Mouse (Mus musculus) heart, postnatal 0 days (tissue): ENCODE results near the gene Abca6. TPM values are rescaled to one million over a fixed set of nuclear protein-coding genes. Genes with fewer than 3 reads are reported as not detected.

Experiments
- ATAC-seq: fragments of 200-750 bp; cut with Nextera tagmentation; 2 replicates; pipeline ENCODE4 v1.8.0; 2017; ENCODE audit warnings: low read depth, moderate number of reproducible peaks, moderate library complexity; ENCODE audit not compliant: insufficient read depth
- DNase-seq: peaks from one replicate; pipeline ENCODE4 v3.0.0-alpha.2; 2016; ENCODE audit warnings: low spot score
- H3K27ac ChIP-seq: fragments of 300-500 bp; sonication (generic); 2 replicates; pipeline ENCODE4 v1.5.1; 2014; ENCODE audit warnings: low read depth, mild to moderate bottlenecking
- H3K27me3 ChIP-seq: fragments of 300-500 bp; sonication (generic); 2 replicates; pipeline ENCODE4 v1.6.1; 2014; ENCODE audit warnings: low read length, mixed read lengths; ENCODE audit not compliant: control insufficient read depth, insufficient read depth
- H3K36me3 ChIP-seq: fragments of 300-500 bp; sonication (generic); replicated peaks from 2 replicates; pipeline ENCODE4 v1.6.1; 2014; ENCODE audit warnings: low read length, mixed read lengths; ENCODE audit not compliant: control insufficient read depth, insufficient read depth
- H3K4me1 ChIP-seq: fragments of 300-500 bp; sonication (generic); 2 replicates; pipeline ENCODE4 v1.6.1; 2014; ENCODE audit warnings: antibody characterized with exemption; ENCODE audit not compliant: control insufficient read depth, insufficient read depth
- H3K4me2 ChIP-seq: fragments of 300-500 bp; sonication (generic); 2 replicates; pipeline ENCODE4 v1.6.1; 2014; ENCODE audit warnings: low read depth, mild to moderate bottlenecking, low read length, moderate library complexity
- H3K4me3 ChIP-seq: fragments of 300-500 bp; sonication (generic); 2 replicates; pipeline ENCODE4 v1.5.1; 2014; ENCODE audit warnings: low read depth, low read length
- H3K9ac ChIP-seq: fragments of 300-500 bp; sonication (generic); replicated peaks from 2 replicates; pipeline ENCODE4 v1.6.1; 2014; ENCODE audit warnings: low read depth, low read length, mixed read lengths
- H3K9me3 ChIP-seq: fragments of 300-500 bp; sonication (generic); replicated peaks from 2 replicates; pipeline ENCODE4 v1.6.1; 2016; ENCODE audit warnings: low read length; ENCODE audit not compliant: control insufficient read depth
- CTCF ChIP-seq: IDR thresholded peaks from 2 replicates; pipeline ENCODE4 v1.5.1; 2016; ENCODE audit warnings: antibody characterized with exemption, control low read depth, low read depth
- EP300 ChIP-seq: IDR thresholded peaks from 2 replicates; pipeline ENCODE4 v1.6.1; 2016; ENCODE audit warnings: antibody characterized with exemption, low read depth
- WGBS: fragments of 180-500 bp; shearing (Covaris S2); extraction: QIAGEN DNeasy Blood & Tissue Kit; methylation state at CpG from one replicate; pipeline ENCODE4 v1.1.7; 2014; 5-methylcytosine and 5-hydroxymethylcytosine counted together
- polyA plus RNA-seq: library from polyadenylated mRNA; unstranded; fragments of >200 nt; fragmentation: Nextera tagmentation; extraction: Ambion mirVana; gene quantifications from 2 replicates; pipeline ENCODE4 v1.2.1, GENCODE M21; 2015
- total RNA-seq: library from RNA; depleted of rRNA; stranded (reverse); fragments of >200 nt; gene quantifications from 2 replicates; pipeline ENCODE4 v1.2.3, GENCODE M21; 2014; ENCODE audit warnings: low replicate concordance; rRNA removed

Abca6 gene
- 2.7 and 3.8 TPM in 2 replicates for total RNA-seq
- polyA plus RNA-seq, result 1.8 and 2.3 TPM in 2 replicates

- WGBS, result 26% methylated on average over 8 of the region's 8 CpGs
- H3K27ac ChIP-seq, result peak within 1 kb of the TSS; percentile 20; the same call in 1 of the 2 replicates
- H3K27me3 ChIP-seq, result no peaks in the 10 kb centered on the region
- ATAC-seq (0 out of 2 replicates have a peak, but pooled peaks have one; percentile 39), DNase-seq (peak; percentile 10)
- no peak within 1 kb of the TSS for H3K9ac ChIP-seq
- H3K36me3 ChIP-seq, result no peaks in the 10 kb centered on the region
- H3K9me3 ChIP-seq, result no peaks in the 10 kb centered on the region
- peak within 1 kb of the TSS; percentile 51 for H3K4me2 ChIP-seq
- H3K4me3 ChIP-seq, result peak within 1 kb of the TSS; percentile 29
- no peak for TF ChIP-seq CTCF
- H3K4me1 ChIP-seq, result no peaks in the 10 kb centered on the region
These were observed at the start of gene Abca6 for GRCm38 (mm10) chr11:110251534-110251933. Abca6 (minus strand) TSS chr11:110251776.

- Histone ChIP-seq H3K27ac (no peak overlapping the region), H3K9ac (no peak overlapping the region), H3K36me3 (peaks cover 11% of the 10 kb centered on the region; the same call in 1 of the 2 replicates), H3K9me3 (no peaks in the 10 kb centered on the region), H3K27me3 (no peaks in the 10 kb centered on the region), H3K4me3 (no peak overlapping the region), H3K4me1 (no peaks in the 10 kb centered on the region), H3K4me2 (no peak overlapping the region)
- ATAC-seq, result no peak
- TF ChIP-seq EP300 (no peak), CTCF (no peak)
- 82% methylated on average over 13 of the region's 13 CpGs for whole genome bisulfite sequencing
- DNase-seq, result no peak
These were observed 46.4 kb upstream of the Abca6 start for GRCm38 (mm10) chr11:110297917-110298533.

GRCm38 (mm10) chr11:110290586-110290985 lies 39.0 kb upstream of the Abca6 start:
- ATAC-seq, result no peak
- H3K27ac ChIP-seq, result no peak overlapping the region
- TF ChIP-seq CTCF, result no peak
- no peak for TF ChIP-seq EP300
- H3K27me3 ChIP-seq, result no peaks in the 10 kb centered on the region
- no peaks in the 10 kb centered on the region for H3K4me1 ChIP-seq
- 71% methylated on average over 2 of the region's 2 CpGs for WGBS
- H3K4me3 ChIP-seq, result no peak overlapping the region
- no peak overlapping the region for H3K9ac ChIP-seq
- H3K9me3 ChIP-seq, result no peaks in the 10 kb centered on the region
- H3K4me2 ChIP-seq, result no peak overlapping the region
- H3K36me3 ChIP-seq, result no peaks in the 10 kb centered on the region
- no peak for DNase-seq

- no peaks in the 10 kb centered on the region for H3K27me3 ChIP-seq
- no peaks in the 10 kb centered on the region for H3K9me3 ChIP-seq
- H3K9ac ChIP-seq, result no peak overlapping the region
- ATAC-seq, result no peak
- H3K4me2 ChIP-seq, result no peak overlapping the region
- H3K4me3 ChIP-seq, result no peak overlapping the region
- H3K4me1 ChIP-seq, result no peaks in the 10 kb centered on the region
- TF ChIP-seq CTCF (no peak), EP300 (no peak)
- H3K36me3 ChIP-seq, result no peaks in the 10 kb centered on the region
- no peak for DNase-seq
- WGBS, result 84% methylated on average over 3 of the region's 3 CpGs
- no peak overlapping the region for H3K27ac ChIP-seq
These were observed 36.8 kb upstream of the Abca6 start for GRCm38 (mm10) chr11:110288423-110288822.

GRCm38 (mm10) chr11:110287694-110288093 lies 36.1 kb upstream of the Abca6 start:
- TF ChIP-seq CTCF (no peak), EP300 (no peak)
- Histone ChIP-seq H3K9ac (no peak overlapping the region), H3K9me3 (no peaks in the 10 kb centered on the region), H3K36me3 (no peaks in the 10 kb centered on the region), H3K27ac (no peak overlapping the region), H3K4me1 (no peaks in the 10 kb centered on the region), H3K4me2 (no peak overlapping the region), H3K4me3 (no peak overlapping the region), H3K27me3 (no peaks in the 10 kb centered on the region)
- no peak for DNase-seq
- no peak for ATAC-seq
- 31% methylated on average over 9 of the region's 9 CpGs for WGBS

GRCm38 (mm10) chr11:110286331-110286730 lies 34.8 kb upstream of the Abca6 start:
- no peak overlapping the region for H3K4me2 ChIP-seq
- 86% methylated on average over 3 of the region's 3 CpGs for WGBS
- no peaks in the 10 kb centered on the region; the same call in 1 of the 2 replicates for H3K4me1 ChIP-seq
- no peaks in the 10 kb centered on the region for H3K27me3 ChIP-seq
- H3K9me3 ChIP-seq, result no peaks in the 10 kb centered on the region
- H3K4me3 ChIP-seq, result no peak overlapping the region
- DNase-seq, result no peak
- no peak for TF ChIP-seq CTCF
- no peak for TF ChIP-seq EP300
- no peaks in the 10 kb centered on the region for H3K36me3 ChIP-seq
- H3K27ac ChIP-seq, result no peak overlapping the region
- no peak for ATAC-seq
- no peak overlapping the region for H3K9ac ChIP-seq
